Mouse (Mus musculus): ENCODE data around the gene Trim44.

Gene Trim44

DNA sequence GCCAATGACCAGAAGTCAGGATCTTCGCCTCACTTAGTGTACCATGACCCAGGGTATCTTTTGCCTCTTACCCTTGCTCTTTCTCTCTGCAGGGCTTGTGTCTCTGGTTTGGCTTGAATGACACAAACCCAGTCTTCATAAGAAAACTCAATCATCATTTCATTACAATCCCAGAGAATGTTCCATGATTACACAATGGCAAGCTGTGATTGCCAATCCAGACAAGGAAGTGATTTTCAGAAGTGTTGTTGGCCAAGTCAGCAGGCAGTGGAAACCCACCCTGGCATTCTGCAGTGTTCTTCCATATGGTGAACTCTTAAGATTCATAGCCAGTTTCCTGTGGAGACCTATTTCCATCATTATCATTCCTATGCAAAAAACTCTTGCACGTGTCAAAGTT, 116.1 kb downstream of the Trim44 start:
- DNase-seq (ENCODE audit: extremely low read depth, low read depth) = no peak

DNA sequence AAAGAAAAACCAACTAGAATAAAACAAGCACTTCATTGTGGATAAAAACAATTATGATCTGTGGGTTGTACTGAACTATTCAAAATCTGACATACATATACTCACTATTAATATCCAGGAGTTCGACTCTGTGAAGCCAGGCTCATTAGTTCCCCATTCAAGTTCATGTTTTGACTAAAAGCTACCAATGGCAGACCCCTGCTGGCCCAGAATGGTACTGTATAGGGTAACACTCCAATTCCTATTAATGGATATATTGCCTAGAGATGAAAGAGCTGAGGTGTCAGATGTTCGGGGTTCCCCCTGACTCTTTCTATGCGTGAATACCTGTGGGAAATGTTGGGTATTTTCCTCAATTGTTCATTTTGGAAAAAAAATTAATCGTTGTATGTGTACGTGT, 117.6 kb downstream of the Trim44 start:
- DNase-seq (ENCODE audit: extremely low read depth, low read depth) = peak; percentile 49

DNA sequence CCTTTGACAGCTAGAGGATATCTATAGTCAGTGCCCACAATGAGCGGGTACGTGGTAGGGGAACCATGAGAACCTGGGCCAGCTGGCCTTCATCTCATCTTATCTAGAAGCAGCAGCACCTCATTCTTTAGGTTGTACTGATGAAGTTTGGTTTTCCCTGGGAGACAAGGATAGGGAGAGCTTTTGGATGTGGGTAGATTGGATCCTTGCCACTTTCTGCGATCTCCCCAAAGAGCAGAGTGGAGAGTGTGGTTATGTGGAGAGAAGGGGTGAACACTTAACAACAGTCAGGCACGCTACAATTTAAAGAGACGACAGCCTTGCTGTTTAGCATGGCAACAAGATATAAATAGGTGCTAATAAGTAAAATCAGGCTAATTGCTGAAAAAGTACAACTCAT, 119.0 kb downstream of the Trim44 start:
- DNase-seq (ENCODE audit: extremely low read depth, low read depth) = no peak

DNA sequence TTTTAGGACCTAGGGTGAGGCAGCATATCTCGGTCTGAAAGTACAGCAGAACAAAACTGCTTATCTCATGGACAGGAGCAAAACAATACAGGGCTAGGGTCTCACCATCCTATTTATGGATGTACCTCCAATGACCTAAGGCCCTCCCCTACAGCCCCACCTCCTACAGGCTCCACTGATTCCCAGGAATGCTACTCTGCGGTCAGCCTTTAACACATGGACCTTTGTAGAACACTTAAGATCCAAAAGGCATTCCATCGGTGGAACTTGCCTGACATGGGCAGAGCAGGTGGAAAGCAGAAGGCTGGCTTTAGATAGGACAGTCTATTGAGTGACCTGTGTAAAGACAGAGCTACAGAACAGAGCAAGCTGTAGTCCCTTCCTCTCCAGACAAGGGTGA, 120.3 kb downstream of the Trim44 start:
- no peak for DNase-seq (ENCODE audit: extremely low read depth, low read depth)

DNA sequence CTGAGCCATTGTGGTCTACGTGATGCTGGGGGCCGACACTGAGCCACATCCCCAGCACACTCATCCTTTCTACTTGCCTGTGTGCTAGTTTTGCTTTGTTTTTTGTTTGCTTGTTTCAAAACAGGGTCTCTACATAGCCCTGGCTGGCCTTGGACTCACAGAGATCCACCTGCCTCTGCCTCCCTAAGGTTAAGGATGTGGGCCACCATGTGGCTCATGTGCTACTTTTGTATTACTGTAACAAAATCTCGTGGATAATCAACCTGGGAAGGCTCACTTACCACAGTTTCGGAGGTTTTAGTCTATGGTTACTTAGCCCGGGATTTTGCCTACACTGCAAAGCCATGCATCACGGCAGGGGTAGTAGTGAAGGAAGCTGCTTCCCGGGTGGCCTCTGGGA, 125.5 kb downstream of the Trim44 start:
- DNase-seq (ENCODE audit: extremely low read depth, low read depth) = no peak

DNA sequence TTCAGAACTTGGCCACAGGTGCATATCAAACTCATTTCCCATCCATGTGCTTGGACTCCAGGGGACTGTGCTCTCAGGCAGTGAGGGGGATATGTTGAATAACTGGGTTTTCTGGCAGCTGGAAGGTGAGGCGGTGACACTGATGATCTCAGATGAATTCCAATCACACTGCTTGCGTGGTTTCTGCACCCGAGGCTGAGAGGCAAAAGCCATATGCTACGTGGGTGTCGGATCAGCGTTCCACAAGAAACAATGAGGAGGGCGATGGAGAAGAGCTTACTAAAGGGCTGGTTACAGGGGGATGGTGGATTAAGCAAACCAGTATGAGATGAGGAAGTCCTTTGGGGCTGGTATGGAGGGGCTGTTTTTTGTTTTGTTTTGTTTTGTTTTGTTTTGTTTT, 127.8 kb downstream of the Trim44 start:
- no peak for DNase-seq (ENCODE audit: extremely low read depth, low read depth)

DNA sequence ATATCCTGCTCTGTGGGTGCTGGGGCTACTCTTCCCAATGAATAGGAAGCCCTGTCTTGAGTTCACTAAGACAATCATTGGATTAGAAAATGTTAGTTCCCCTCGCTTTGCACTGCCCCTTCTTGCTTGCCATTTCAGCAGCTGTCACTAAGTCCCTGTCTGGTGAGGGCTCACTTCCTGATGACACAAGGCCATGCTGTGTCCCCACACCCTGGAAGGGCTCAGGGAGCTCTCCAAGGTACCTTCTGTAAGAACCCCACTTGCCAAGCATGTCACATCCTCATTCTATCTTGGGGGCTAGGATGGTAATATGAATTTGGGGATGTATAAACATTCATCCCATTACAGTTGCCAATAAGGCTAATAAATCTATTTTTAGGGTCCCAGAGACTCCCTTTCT, 129.7 kb downstream of the Trim44 start:
- DNase-seq (ENCODE audit: extremely low read depth, low read depth) = peak; percentile 23

DNA sequence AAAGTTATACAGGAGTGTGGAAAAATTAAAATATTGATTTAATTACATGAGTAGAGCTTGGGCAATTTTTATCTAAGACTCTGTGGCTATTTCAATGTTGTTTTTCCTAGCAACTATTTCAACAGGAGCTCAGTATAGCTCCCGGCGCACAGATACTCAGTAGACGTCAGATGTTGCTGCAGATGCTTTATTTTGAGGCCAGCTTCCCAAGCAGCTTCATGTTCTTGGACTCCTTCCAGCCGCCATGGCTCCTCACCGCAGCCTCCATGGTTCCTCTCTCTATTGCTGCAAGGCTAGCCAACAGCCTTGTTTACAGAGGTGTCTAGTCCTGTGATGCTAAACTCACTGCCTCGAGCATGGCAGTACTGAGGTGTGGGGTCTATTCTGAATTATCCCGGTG, 134.3 kb downstream of the Trim44 start:
- no peak for DNase-seq (ENCODE audit: extremely low read depth, low read depth)

DNA sequence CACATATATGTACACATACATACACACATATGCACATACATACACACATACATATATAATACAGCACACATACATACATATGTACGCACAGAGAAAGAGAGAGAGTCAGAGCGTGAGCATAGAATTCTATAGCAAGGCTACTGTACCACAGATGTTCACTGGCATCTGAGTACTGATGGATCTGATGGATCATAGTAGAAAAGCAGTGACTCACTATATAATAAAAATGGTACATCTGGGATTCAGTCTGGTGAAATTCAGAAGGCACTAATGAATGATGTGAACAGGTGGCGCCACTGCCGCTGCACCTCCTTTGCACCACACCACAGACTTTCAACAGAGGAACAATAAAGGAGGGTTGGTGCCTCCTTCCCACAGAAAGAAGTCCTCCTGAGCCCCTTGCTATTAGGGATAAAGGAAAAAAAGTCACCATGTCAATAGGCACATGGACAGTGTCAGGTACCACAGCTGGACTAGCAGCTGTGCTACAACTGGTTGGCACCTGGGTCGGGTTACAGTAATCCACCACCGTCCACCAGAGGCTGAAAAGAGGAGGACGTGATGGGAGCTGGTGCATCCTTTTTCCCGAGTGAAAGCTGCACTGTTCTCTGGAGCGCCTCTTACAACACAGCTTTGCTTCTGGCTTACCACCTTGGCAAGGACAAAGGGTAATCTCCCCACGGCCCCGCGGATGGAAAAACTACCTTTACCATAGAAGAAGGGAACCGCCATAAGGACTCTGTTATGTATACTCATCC, 139.9 kb downstream of the Trim44 start:
- no peak for DNase-seq (ENCODE audit: extremely low read depth, low read depth)

DNA sequence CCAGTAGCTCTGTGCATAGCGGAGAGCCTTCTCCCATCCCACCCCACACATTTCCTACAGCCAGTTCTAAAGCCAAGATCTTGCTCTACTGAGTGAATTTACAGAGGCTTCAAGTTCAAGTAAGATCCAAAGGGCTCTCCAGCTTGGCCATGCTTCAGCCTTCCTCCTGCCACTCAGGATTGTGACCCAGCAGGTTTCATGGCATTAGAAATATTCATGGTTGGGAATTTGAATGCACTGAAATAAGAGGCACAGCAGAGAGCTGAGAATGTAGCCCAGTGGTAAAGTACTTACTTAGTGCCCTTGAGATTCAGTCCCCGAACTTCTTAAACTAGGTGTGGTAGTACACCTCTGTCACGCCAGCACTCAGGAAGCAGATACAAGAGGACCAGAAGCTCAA, 140.7 kb downstream of the Trim44 start:
- DNase-seq (ENCODE audit: extremely low read depth, low read depth) = no peak

DNA sequence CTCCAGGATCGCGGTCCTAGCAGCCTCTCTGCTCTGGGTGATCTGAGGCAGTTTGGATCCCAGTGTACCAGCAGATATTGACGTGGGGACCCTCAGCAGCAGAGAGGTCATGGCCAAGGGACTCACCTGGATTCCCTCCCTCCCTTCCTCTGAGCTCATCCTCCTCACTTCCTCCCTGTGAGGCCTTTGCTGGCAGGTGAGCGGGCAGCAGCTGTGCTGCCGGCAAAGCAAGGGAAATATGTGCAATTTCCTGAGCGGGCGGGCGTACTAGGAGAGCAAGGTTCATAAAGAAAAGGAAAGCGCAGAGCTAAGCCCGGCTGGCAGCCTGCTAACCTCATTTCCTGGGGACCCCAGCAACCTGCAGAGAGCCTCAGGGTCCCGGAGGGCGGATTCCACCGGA, 148.5 kb downstream of the Trim44 start:
- no peak for DNase-seq (ENCODE audit: extremely low read depth, low read depth)

DNA sequence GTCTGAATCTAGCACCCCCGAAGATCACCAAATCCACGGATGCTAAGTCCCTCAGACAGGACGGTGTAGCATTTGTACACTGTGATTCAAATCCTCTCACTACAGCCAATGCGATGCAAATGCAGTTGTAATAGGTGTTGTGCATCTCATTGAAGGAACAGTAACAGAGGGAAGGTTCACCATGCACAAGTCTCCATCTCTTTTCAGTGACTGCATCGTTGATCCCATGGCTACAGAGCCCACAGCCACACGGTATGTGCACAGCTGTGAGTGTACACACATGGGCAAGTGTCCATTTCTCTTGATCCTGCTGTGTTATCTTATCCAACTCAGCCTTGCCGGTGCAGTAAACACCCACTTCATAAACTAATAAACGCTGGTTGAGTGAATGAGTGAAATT, 148.9 kb downstream of the Trim44 start:
- no peak for DNase-seq (ENCODE audit: extremely low read depth, low read depth)

DNA sequence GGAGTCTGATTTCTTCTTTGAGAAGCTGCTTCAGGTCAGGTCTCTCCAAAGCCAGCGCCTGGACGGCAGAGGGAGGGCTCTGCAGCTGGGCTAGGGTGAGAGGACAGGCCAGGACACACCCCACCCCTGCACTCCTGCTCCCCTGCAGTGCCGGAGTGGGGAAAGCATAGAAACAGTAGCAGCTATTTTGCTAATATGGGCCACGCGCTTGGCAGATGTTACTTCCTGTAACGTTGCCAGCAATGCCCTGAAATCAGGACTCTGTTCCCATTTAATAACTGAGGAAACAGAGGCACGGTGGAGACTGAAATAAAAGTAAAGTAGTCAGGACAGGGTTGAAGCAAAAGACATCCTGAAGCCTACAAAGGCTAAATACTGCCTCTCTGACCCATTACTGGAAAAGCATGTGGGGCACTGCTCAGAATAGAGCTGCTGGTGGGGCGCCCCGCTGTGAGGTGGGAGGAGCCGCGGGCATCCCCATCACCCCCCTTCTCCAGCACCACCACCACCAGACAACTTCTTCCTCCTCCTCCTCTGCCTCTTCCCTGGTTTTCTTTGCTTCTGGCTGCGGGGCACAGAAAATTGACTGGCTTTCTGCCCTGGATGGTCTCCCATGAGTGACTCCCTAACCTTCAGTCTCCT, 149.5 kb downstream of the Trim44 start:
- no peak for DNase-seq (ENCODE audit: extremely low read depth, low read depth)

DNA sequence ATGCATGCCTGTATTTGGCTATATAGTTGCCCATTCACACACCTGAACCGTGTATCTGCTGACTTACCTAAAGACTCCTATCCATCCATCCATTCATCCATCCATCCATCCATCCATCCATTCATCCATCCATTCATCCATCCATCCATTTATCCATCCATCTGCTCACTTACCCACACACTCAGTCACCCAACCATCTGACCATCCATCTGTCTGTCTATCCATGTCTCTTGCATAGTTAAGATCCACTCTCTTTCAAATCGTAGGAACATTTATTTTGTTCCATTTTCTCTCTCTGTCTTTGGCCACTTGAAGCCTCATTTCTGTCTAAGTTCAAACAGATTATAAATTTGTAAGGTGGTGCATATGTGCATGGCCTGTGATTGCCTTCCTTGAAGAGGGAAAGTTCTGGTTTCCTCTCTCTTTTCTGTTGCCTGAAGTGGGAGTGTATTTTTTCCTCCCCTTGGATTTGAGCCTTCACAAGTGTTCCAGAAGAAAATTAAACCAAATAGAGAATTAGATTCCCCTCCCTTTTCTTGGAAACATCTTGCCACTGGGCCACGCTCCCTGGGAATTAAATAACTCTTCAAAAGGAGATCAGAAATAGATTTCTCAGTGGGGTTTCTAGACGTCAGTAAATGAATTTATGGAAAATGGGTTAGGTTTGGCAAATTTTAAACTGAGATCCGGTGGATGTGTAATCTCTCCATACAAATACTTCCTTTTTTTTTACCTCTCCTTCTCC, 150.9 kb downstream of the Trim44 start:
- DNase-seq (ENCODE audit: extremely low read depth, low read depth) = no peak

DNA sequence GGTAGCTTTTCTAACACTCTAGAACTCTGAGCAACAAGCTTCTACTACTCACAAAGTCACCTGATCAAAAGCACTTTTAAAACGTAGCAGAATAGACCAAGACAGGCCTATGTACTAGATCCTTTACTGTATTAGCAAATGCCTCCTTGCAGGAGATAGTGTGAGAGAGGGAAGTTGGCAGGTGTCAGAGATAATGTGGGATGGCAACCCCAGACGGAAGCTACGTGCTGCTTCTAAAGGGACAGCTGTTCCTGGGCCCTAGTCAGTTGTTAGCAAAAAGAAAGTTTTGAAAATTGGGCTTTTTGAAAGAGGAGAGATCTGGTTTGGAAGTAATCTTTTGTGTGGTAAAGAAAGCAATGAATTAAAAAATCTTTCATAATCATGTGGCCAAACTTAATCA, 151.5 kb downstream of the Trim44 start:
- peak; percentile 2 for DNase-seq (ENCODE audit: extremely low read depth, low read depth)

DNA sequence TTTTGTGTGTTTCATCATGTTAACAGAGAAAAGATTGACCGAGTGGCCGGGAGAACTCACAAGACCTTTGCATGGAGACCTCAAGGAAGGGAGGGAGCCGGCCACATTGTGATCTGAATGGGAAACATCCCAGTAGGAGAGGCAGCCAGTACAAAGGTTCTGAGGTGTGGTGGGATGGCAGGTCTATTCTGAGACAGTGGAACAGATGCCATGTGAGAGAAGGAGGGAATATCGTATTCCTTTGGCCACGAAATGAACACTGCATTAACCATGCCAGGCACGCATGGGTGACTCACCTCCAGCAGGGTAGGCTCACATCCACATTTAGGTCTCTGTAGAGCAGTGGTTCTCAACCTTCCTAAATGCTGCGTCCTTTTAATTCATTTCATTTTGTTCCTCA, 154.4 kb downstream of the Trim44 start:
- no peak for DNase-seq (ENCODE audit: extremely low read depth, low read depth)

DNA sequence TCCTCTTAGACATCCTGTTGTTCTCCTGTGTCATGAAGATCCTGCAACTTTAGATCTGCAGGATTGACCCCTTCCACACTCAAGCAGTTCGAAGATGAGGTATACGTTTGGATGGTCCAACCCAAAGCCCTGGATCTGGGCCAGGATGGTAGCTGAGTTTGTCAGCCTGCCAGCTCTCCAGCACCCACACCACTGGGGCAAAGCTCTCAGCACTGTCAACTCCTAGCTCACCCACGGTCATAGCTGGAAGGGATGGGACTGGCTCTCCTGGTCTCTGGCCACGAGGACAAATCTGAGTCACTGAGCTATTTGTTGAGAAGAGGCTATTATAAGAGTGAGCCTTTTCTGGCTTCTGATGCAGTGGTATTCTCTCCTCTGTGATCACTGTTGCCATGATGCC, 155.0 kb downstream of the Trim44 start:
- DNase-seq (ENCODE audit: extremely low read depth, low read depth) = no peak

All from MEL-GATA-1-ER (cell line).